Mouse (Mus musculus): ENCODE measurements at regions not wholly inside any gene's neighbourhood (a gene's known extent, or its start where the extent isn't known, plus 50 kb on each side); places are given as distances from the start of the nearest gene placed in this dataset.
"Not testable (repeated sequence)": the region's sequence is repeated elsewhere in the genome, so short reads cannot be mapped to it uniquely, and the experiment has no call there.

- no peak for DNase-seq (ENCODE audit: low read depth, low spot score)
These were observed 95.7 kb downstream of the Mfap3l start for GRCm38 (mm10) chr8:60728339-60728738.

DNA sequence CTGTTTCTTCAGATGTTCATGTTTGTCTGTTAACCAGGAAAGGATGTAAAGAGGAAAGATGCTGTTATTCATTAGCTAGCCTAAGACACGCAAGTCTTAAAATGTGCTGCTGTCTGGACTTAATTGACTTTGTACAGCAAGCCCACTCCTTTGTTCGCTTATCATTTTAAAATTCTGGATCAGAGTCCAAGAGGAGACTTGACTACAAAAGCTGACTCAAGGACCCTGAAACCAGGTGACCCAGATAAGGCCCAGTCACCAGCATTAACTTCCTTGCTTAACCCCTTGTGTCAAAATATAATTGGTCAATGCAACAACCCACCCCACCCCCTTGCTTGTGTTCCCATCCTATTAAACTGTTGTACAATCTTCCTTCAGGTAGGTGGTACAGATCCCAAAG lies 99.9 kb downstream of the Mfap3l start:
- DNase-seq (ENCODE audit: low read depth, low spot score), result no peak

- no peak for DNase-seq (ENCODE audit: low read depth, low spot score)
These were observed 103.3 kb downstream of the Mfap3l start for GRCm38 (mm10) chr8:60735961-60736360.

GRCm38 (mm10) chr8:60736401-60736800 lies 103.8 kb downstream of the Mfap3l start:
- no peak for DNase-seq (ENCODE audit: low read depth, low spot score)

DNA sequence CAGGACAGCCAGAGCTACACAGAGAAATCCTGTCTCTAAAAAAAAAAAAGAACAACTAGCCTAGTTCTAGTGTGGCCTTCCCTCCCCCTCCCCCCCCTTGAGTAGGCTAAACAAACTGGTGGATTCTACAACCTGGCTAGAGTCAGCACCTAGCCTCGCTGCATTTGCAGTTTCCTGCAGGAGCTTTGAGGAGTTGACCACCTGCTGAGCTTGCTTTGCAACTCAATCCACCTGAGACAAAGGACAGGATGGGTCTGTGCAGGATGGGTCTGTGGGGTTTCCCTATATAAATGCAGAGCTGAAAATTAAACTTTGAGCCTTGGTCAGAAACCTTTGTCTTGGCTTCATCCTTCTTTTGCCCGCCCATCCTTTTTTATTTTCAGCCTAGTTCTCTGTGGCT lies 104.3 kb downstream of the Mfap3l start:
- DNase-seq (ENCODE audit: low read depth, low spot score), result no peak

DNA sequence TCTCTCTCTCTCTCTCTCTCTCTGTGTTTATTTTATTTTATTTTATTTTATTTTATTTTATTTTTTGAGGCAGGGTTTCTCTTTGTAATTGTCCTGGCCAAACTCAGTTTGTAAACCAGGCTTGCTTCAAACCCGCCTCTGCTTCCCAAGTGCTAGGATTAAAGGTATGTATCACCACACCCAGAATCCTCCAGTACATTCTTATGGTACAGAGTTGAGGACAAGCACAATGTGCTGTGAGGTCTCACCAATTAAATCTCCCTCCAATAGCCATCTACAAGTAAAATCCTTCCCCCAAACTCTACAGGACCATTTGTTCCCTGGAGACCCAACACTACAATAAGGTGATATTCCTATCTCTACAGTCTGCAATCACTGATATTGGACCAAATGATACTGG lies 105.0 kb downstream of the Mfap3l start:
- DNase-seq (ENCODE audit: low read depth, low spot score), result no peak

GRCm38 (mm10) chr8:60745877-60746276 lies 113.2 kb downstream of the Mfap3l start:
- no peak for DNase-seq (ENCODE audit: low read depth, low spot score)

- DNase-seq (ENCODE audit: low read depth, low spot score), result no peak
These were observed 113.9 kb downstream of the Mfap3l start for GRCm38 (mm10) chr8:60746486-60746885.

DNA sequence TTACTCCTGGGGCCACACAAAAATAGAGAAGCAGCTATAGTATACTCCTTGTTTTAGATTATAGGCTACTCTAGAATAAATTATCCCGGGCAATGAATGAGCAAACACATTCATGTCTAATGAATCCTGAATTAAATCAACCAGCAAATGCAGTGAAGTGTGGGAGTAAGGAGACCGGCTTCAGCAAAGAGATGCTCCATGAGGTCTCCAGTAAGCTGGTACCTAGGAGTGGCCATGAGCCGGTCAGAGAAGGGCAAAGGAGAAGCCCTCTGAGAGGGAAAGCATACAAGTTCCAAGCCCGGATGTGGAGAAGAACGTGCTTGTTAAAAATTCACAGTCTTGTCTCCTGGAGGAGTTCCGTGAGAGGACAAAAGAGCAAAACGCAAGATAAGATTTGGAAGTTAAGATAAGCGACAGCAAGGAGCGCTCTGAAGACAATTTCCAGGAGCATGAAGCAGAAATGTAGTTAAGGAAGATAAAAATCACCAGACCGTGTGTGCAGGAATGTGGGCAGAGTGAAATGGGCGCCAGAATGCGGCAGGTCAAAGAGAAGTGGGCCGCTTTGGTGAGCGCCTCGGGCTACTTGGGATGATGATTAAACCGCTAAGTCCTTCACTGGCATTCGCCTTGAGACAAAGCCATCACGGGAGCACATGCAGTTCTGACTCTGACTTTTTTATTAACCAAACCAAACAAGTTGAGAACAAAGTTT lies 123.2 kb downstream of the Mfap3l start:
- no peak for DNase-seq (ENCODE audit: low read depth, low spot score)

DNA sequence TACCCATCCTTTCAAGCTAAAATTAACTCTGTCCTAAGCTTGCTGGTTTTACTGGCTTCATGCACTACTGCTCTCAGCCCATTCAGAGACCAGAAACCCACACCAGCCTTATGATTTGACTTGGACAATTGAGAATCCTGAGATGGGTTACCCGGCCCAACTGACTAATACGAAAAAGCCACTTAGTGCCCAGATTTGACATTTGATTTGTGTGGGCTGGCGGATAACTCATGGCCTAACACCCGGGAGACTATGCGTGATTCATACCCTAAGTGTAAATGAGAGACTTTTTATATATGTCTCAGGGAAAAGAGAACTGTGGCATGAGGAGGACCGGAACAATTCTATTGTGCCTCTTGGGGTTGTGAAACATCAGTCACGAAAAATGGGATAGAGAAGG lies 126.3 kb upstream of the Hpf1 start:
- DNase-seq (ENCODE audit: low read depth, low spot score), result no peak

DNA sequence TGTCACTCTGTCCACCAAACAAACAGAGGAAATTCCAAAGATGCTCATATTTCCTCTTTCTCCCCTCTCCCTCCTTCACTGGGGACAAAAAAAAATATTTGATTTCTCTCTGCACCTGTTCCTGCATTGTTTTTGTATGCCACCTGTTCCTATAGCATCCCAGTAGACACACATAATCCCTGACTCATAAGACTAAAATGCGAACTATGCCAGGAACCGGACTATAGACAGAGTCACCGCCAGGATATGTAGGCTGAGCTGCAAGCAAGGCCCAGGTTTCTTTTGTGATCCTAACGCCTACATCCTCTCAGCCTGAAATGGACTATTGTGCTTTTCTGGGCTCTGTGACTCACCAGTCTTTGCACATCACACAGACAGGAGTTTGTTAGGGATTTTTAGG lies 116.9 kb upstream of the Hpf1 start:
- DNase-seq (ENCODE audit: low read depth, low spot score), result no peak

DNA sequence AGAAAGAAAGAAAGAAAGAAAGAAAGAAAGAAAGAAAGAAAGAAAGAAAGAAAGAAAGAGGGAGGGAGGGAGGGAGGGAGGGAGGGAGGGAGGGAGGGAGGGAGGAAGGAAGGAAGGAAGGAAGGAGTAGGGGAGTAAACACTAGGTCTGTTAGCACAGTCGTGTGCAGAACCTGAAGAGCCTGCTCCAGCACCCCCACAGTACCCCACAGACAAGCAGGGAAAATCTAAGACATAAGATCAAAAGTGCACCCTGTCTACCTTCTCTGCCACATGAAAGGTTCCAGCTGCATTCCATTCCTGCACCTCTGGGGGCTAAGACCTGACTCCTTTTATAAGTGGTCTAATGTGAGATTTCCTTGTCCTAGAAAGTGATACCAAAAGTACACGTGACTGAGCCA lies 114.0 kb upstream of the Hpf1 start:
- not testable (repeated sequence) for DNase-seq (ENCODE audit: low read depth, low spot score)

DNA sequence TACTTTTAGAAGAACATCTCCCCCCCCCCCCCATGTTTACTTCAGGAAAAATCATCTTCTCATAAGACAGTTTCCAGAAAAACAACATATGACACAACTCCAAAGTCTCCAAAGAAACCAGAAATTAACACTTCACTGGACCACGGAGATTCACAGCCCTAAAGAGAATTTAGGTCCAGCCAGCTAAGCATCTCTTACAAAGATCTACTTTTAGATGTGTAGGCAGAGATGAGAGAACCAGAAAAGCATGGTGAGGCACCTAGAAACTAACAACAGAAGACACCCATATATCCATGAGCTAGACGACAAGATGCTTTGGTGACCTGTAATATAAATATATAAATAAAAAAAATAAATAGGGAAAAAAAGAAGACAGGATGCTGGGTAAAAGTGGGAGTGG lies 105.2 kb upstream of the Hpf1 start:
- no peak for DNase-seq (ENCODE audit: low read depth, low spot score)

- no peak for DNase-seq (ENCODE audit: low read depth, low spot score)
These were observed 99.8 kb upstream of the Hpf1 start for GRCm38 (mm10) chr8:60790453-60790852.

- DNase-seq (ENCODE audit: low read depth, low spot score), result no peak
These were observed 97.7 kb upstream of the Hpf1 start for GRCm38 (mm10) chr8:60792518-60792917.

- DNase-seq (ENCODE audit: low read depth, low spot score), result peak; percentile 22
These were observed 85.4 kb upstream of the Hpf1 start for GRCm38 (mm10) chr8:60804787-60805186.

- no peak for DNase-seq (ENCODE audit: low read depth, low spot score)
These were observed 83.4 kb upstream of the Hpf1 start for GRCm38 (mm10) chr8:60806772-60807171.

DNA sequence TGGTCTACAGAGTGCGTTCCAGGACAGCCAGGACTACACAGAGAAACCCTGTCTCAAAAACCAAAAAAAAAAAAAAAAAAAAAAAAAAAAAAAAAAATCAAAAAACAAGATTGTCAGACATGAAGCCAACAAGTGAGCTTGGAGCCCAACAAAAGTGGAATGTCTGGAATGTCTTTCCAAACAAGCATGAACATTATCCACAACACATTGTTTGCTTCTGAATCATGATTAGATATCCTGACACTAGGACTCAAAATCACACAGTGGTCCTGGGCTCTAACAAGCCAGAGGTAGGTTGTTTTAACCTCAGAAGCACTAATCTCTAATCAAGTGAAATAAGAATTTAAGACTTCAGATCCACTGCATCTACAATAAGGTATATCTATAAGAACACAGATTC lies 80.4 kb upstream of the Hpf1 start:
- DNase-seq (ENCODE audit: low read depth, low spot score), result no peak

DNA sequence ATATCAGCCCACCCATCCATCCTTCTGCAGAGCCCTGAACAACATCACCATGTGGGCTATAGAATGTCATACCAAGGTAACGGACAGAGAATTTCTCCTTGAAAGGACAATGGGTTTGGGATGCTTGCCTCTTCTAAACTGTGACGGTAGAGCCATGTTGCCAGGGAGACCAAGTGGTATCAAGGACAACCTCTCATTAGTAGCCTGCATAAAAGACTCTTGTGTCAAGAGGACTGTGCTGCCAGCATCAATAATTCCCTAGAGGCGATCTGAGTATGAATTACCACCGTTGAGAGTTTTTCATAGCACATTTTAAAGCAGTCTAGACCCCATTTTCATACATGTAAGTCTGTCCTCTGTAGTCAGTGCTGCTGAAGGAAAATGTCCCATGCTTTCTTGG lies 79.3 kb upstream of the Hpf1 start:
- DNase-seq (ENCODE audit: low read depth, low spot score), result no peak

DNA sequence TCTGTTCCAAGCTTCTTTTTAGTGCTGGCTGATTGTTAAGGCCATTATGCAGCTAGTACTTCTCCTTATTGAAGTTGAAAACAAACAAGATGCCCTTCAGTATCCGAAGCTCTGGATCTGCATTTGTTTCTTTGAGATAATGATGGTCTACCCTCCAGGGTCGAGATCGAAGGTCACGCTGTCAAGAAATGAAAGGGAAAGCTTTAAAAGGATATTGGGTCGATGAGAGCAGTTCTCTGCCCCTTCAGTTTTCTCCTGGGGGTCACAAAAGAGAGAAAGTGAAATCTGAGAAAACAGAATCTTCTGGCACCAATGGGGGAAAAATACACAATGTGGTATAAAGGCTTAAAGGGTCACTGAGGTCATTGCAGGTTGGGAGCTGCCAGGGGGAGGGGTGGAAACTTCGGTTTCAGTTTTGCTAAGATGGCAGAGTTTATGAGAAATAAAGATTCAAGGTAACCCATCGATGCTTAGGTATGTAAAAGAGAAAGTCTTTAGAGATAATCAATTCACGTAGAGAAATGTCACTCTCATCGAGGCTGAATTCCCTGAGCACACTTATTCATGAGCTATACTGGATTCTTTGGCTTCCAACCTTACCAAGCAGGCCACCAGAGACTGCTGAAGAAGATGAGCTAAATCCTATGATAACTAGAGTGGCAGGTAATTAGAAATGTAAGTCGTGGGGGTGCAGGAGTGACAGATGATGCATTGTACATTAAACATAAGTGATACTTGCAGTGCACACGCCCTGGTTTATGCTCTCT lies 64.4 kb upstream of the Hpf1 start:
- DNase-seq (ENCODE audit: low read depth, low spot score), result no peak

- no peak for DNase-seq (ENCODE audit: low read depth, low spot score)
These were observed 63.0 kb upstream of the Hpf1 start for GRCm38 (mm10) chr8:60827241-60827640.

DNA sequence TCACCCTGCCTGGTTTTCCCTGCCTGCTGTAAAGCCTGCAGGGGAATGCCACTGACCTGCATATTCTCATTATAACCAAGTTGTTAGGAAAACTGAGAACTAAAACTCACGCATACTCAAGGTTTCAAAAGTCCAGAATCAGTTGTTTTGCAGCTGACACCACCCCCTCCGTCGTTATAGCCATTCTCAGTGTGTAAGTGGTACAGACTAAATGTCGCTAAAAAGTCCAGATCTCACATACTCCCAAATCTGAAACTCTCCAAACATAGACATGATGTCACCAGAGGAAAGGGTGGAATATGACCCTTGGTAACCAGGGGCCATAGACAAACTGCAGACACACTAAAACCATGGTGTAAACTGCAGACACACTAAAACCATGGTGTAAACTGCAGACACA lies 61.1 kb upstream of the Hpf1 start:
- DNase-seq (ENCODE audit: low read depth, low spot score), result no peak

GRCm38 (mm10) chr8:60830556-60830955 lies 59.7 kb upstream of the Hpf1 start:
- DNase-seq (ENCODE audit: low read depth, low spot score), result no peak

Data from A20 (cell line).